ENCODE assay signal across 9 mouse cellular contexts in genomic region chr15:77821424-77821823, GRCm38 (mm10). TPM values are rescaled to one million over a fixed set of nuclear protein-coding genes. Genes with fewer than 3 reads are reported as not detected.
DNase-seq lines count a peak whose midpoint lies in the region; ATAC-seq lines count a peak whose summit lies in the region.
"Had no signal": no experiment of that assay in that cellular context is flagged by ENCODE, and none has a peak within 500 bp of the region (broad histone marks: within the 10 kb centered on the region; RNA-seq: fewer than 3 reads in every experiment).

No protein-coding gene starts in this region.

- H3K9ac ChIP-seq in lung, embryonic 15.5 days = peak overlapping the region; percentile 29; the same call in 1 of the 2 replicates
- H3K9ac ChIP-seq in kidney, embryonic 16.5 days (replicated peaks; ENCODE audit: low read length) = 0 out of 2 replicates have a peak overlapping the region, but pooled peaks have one; percentile 33
- H3K9ac ChIP-seq in stomach, embryonic 14.5 days (replicated peaks; ENCODE audit: low read depth, low read length) = no peak overlapping the region
- no peak overlapping the region for H3K9ac ChIP-seq in midbrain, embryonic 13.5 days (replicated peaks)

- peak; percentile 68 for DNase-seq in adrenal gland, postnatal 10 days
- DNase-seq in adrenal gland, adult 8-10 months = no peak
- DNase-seq in lung, postnatal 14 days = no peak
- DNase-seq in right cerebral cortex, postnatal 14 days = no peak

- 0 out of 2 replicates have a peak, but pooled peaks have one; percentile 0 for ATAC-seq in lung, embryonic 15.5 days (ENCODE audit: borderline replicate concordance, extremely low read depth, low FRiP score, low TSS enrichment)
- ATAC-seq in kidney, embryonic 16.5 days (ENCODE audit: low FRiP score, low TSS enrichment) = no peak
- 0 out of 2 replicates have a peak, but pooled peaks have one; percentile 7 for ATAC-seq in stomach, embryonic 14.5 days (ENCODE audit: insufficient number of reproducible peaks, insufficient read depth, low FRiP score, low read depth)
- no peak for ATAC-seq in midbrain, embryonic 13.5 days
- ATAC-seq: hindbrain, postnatal 0 days had no signal

- peaks cover 98% of the 10 kb centered on the region for H3K4me1 ChIP-seq in lung, embryonic 15.5 days
- H3K4me1 ChIP-seq in kidney, embryonic 16.5 days (ENCODE audit: insufficient read depth, low read length) = peaks cover 93% of the 10 kb centered on the region
- H3K4me1 ChIP-seq in stomach, embryonic 14.5 days (ENCODE audit: control insufficient read depth, insufficient read depth, low read length) = peaks cover 69% of the 10 kb centered on the region
- peaks cover 13% of the 10 kb centered on the region for H3K4me1 ChIP-seq in midbrain, embryonic 13.5 days (replicated peaks)

- no peaks in the 10 kb centered on the region for H3K9me3 ChIP-seq in lung, embryonic 15.5 days
- no peaks in the 10 kb centered on the region for H3K9me3 ChIP-seq in kidney, embryonic 16.5 days (ENCODE audit: low read length)
- no peaks in the 10 kb centered on the region for H3K9me3 ChIP-seq in stomach, embryonic 14.5 days (ENCODE audit: control insufficient read depth, low read depth, low read length)
- H3K9me3 ChIP-seq in midbrain, embryonic 13.5 days = no peaks in the 10 kb centered on the region

- H3K4me2 ChIP-seq in lung, embryonic 15.5 days = peak overlapping the region; percentile 32; the same call in 1 of the 2 replicates
- no peak overlapping the region for H3K4me2 ChIP-seq in kidney, embryonic 16.5 days (replicated peaks; ENCODE audit: low read depth, low read length)
- H3K4me2 ChIP-seq in stomach, embryonic 14.5 days (replicated peaks; ENCODE audit: low read depth, low read length) = peak overlapping the region; percentile 19
- no peak overlapping the region for H3K4me2 ChIP-seq in midbrain, embryonic 13.5 days (replicated peaks)

- H3K4me3 ChIP-seq in lung, embryonic 15.5 days = no peak overlapping the region
- no peak overlapping the region for H3K4me3 ChIP-seq in kidney, embryonic 16.5 days (ENCODE audit: low read length)
- H3K4me3 ChIP-seq in stomach, embryonic 14.5 days (ENCODE audit: low read depth, low read length) = no peak overlapping the region
- no peak overlapping the region for H3K4me3 ChIP-seq in midbrain, embryonic 13.5 days (replicated peaks)

- peak overlapping the region; percentile 93 for H3K27ac ChIP-seq in lung, embryonic 15.5 days
- peak overlapping the region; percentile 86 for H3K27ac ChIP-seq in kidney, embryonic 16.5 days (ENCODE audit: low read length)
- H3K27ac ChIP-seq in stomach, embryonic 14.5 days (ENCODE audit: low read length) = peak overlapping the region; percentile 88
- no peak overlapping the region for H3K27ac ChIP-seq in midbrain, embryonic 13.5 days

- no peaks in the 10 kb centered on the region for H3K27me3 ChIP-seq in lung, embryonic 15.5 days
- H3K27me3 ChIP-seq in kidney, embryonic 16.5 days (ENCODE audit: insufficient read depth, low read length) = no peaks in the 10 kb centered on the region
- H3K27me3 ChIP-seq in stomach, embryonic 14.5 days (ENCODE audit: control insufficient read depth, insufficient read depth, low read length) = no peaks in the 10 kb centered on the region
- H3K27me3 ChIP-seq in midbrain, embryonic 13.5 days = no peaks in the 10 kb centered on the region

- WGBS in lung, embryonic 15.5 days = 13% methylated on average over 7 of the region's 7 CpGs
- WGBS in kidney, embryonic 16.5 days = 36% methylated on average over 7 of the region's 7 CpGs
- 27% methylated on average over 7 of the region's 7 CpGs for WGBS in stomach, embryonic 14.5 days
- WGBS in midbrain, embryonic 13.5 days = 75% methylated on average over 7 of the region's 7 CpGs

- H3K36me3 ChIP-seq in lung, embryonic 15.5 days = no peaks in the 10 kb centered on the region
- no peaks in the 10 kb centered on the region for H3K36me3 ChIP-seq in kidney, embryonic 16.5 days (ENCODE audit: insufficient read depth, low read length)
- H3K36me3 ChIP-seq in stomach, embryonic 14.5 days (ENCODE audit: control insufficient read depth, insufficient read depth, low read length) = no peaks in the 10 kb centered on the region
- no peaks in the 10 kb centered on the region for H3K36me3 ChIP-seq in midbrain, embryonic 13.5 days

RNA-seq across cellular contexts. Expression of gene Myh9, which starts 20.6 kb away (rescaled TPM):
- 100 to 1,000 TPM; 222 to 260 TPM for total RNA-seq in adrenal gland, postnatal 10 days (2021)
- 100 to 1,000 TPM; 304 to 366 (median 340) TPM for total RNA-seq in adrenal gland, adult 8-10 months (2022)
- polyA plus RNA-seq in lung, embryonic 15.5 days (2015; fragmentation: Nextera tagmentation; extraction: Ambion mirVana) = 62.5 and 67.7 TPM in 2 replicates
- polyA plus RNA-seq in kidney, embryonic 16.5 days (2015; fragmentation: Nextera tagmentation; extraction: Ambion mirVana) = 55.4 and 64.5 TPM in 2 replicates
- polyA plus RNA-seq in stomach, embryonic 14.5 days (2014; fragmentation: Nextera tagmentation; extraction: Ambion mirVana) = 75.4 and 77.1 TPM in 2 replicates
- 11.8 and 14.1 TPM in 2 replicates for polyA plus RNA-seq in midbrain, embryonic 13.5 days (2015; fragmentation: Nextera tagmentation; extraction: Ambion mirVana)

Comparison
In these comparisons a context has a peak if more than half of its experiments do, and no peak if none do; other contexts are left out.
1. ATAC-seq: peak in lung, embryonic 15.5 days (single experiment) and stomach, embryonic 14.5 days (single experiment); none in kidney, embryonic 16.5 days (single experiment) and midbrain, embryonic 13.5 days (single experiment).
2. H3K4me2 ChIP-seq: peak in lung, embryonic 15.5 days (single experiment) and stomach, embryonic 14.5 days (single experiment); none in kidney, embryonic 16.5 days (single experiment) and midbrain, embryonic 13.5 days (single experiment).
3. H3K9ac ChIP-seq: peak in lung, embryonic 15.5 days (single experiment) and kidney, embryonic 16.5 days (single experiment); none in stomach, embryonic 14.5 days (single experiment) and midbrain, embryonic 13.5 days (single experiment).